Mouse (Mus musculus) urinary bladder, postnatal 25 days (tissue): Measurements from ENCODE around the gene Prpf4b.
"Not testable (repeated sequence)": the region's sequence is repeated elsewhere in the genome, so short reads cannot be mapped to it uniquely, and the experiment has no call there.

Source experiments
- DNase-seq: peaks from one replicate; pipeline ENCODE4 v3.0.0; 2022; ENCODE audit warnings: low spot score

The Prpf4b gene

GRCm38 (mm10) chr13:34875166-34875710, at the start of gene Prpf4b:
Gene Prpf4b (plus strand): TSS chr13:34875302.
- DNase-seq: peak; percentile 89

- DNase-seq: no peak
These were observed 48.1 kb upstream of the Prpf4b start for GRCm38 (mm10) chr13:34826760-34827690.

GRCm38 (mm10) chr13:34827988-34828882, 46.9 kb upstream of the Prpf4b start:
- no peak for DNase-seq

GRCm38 (mm10) chr13:34842851-34843250, 32.3 kb upstream of the Prpf4b start:
- no peak for DNase-seq

- DNase-seq: no peak
These were observed 24.3 kb upstream of the Prpf4b start for GRCm38 (mm10) chr13:34850759-34851158.

- no peak for DNase-seq
These were observed 23.8 kb upstream of the Prpf4b start for GRCm38 (mm10) chr13:34851191-34851784.

GRCm38 (mm10) chr13:34857526-34857925, 17.6 kb upstream of the Prpf4b start:
- peak; percentile 20 for DNase-seq

GRCm38 (mm10) chr13:34859406-34859805, 15.7 kb upstream of the Prpf4b start:
- DNase-seq: no peak

GRCm38 (mm10) chr13:34861166-34861565, 13.9 kb upstream of the Prpf4b start:
- DNase-seq: not testable (repeated sequence)

GRCm38 (mm10) chr13:34864420-34865169, 10.5 kb upstream of the Prpf4b start:
- peak; percentile 16 for DNase-seq

GRCm38 (mm10) chr13:34873801-34874681, 1.1 kb upstream of the Prpf4b start:
- peak; percentile 89 for DNase-seq

GRCm38 (mm10) chr13:34874736-34875135, 366 bp upstream of the Prpf4b start:
- not testable (repeated sequence) for DNase-seq

GRCm38 (mm10) chr13:34875741-34876445, 791 bp downstream of the Prpf4b start:
- peak; percentile 56 for DNase-seq

GRCm38 (mm10) chr13:34876481-34876880, 1.4 kb downstream of the Prpf4b start:
- DNase-seq: no peak

- DNase-seq: no peak
These were observed 17.8 kb downstream of the Prpf4b start for GRCm38 (mm10) chr13:34892871-34893270.

- DNase-seq: no peak
These were observed 39.5 kb downstream of the Prpf4b start for GRCm38 (mm10) chr13:34914614-34915013.

GRCm38 (mm10) chr13:34916520-34917167, 41.5 kb downstream of the Prpf4b start:
- no peak for DNase-seq

GRCm38 (mm10) chr13:34924210-34924609, 49.1 kb downstream of the Prpf4b start, which contains the start of the genes Fam217a and 4933417A18Rik:
Gene Fam217a (minus strand): TSS chr13:34924310.
Gene 4933417A18Rik (plus strand): TSS chr13:34924409.
- DNase-seq: no peak
